Mouse (Mus musculus) intestine, embryonic 14.5 days (tissue): ENCODE results near the gene Srxn1. TPM values are rescaled to one million over a fixed set of nuclear protein-coding genes. Genes with fewer than 3 reads are reported as not detected.

Experiments
- polyA plus RNA-seq: library from polyadenylated mRNA; unstranded; fragments of >200 nt; fragmentation: Nextera tagmentation; extraction: Ambion mirVana; gene quantifications from 2 replicates; pipeline ENCODE4 v1.2.1, GENCODE M21; 2014

Gene Srxn1
- polyA plus RNA-seq, 1 experiment from 2014 or later, result 12.4 TPM

Other genes with a start within 250 kb of the Srxn1 start
- 1.2 and 1.3 TPM in 2 replicates for gene Angpt4, start 194.3 kb upstream of the Srxn1 start, polyA plus RNA-seq
- gene Fam110a, start 125.3 kb upstream of the Srxn1 start, polyA plus RNA-seq, result 22.8 and 24.8 TPM in 2 replicates
- gene Slc52a3, start 109.0 kb upstream of the Srxn1 start, polyA plus RNA-seq, result 1.8 and 2.0 TPM in 2 replicates
- 0.07 and 0.08 TPM in 2 replicates for gene Scrt2, start 24.0 kb upstream of the Srxn1 start, polyA plus RNA-seq
- gene Tcf15, start 38.0 kb downstream of the Srxn1 start, polyA plus RNA-seq, result 14.4 and 15.9 TPM in 2 replicates
- 87.5 and 112 TPM in 2 replicates for gene Csnk2a1, start 121.3 kb downstream of the Srxn1 start, polyA plus RNA-seq
- 31.7 and 36.4 TPM in 2 replicates for gene Tbc1d20, start 188.3 kb downstream of the Srxn1 start, polyA plus RNA-seq
- 89.8 and 93.8 TPM in 2 replicates for gene Rbck1, start 227.1 kb downstream of the Srxn1 start, polyA plus RNA-seq
- 1.8 and 2.8 TPM in 2 replicates for gene Trib3, start 238.5 kb downstream of the Srxn1 start, polyA plus RNA-seq